Mouse (Mus musculus) spleen, adult 2 months (tissue): ENCODE measurements around the gene Haspin.

Experiments used
- CTCF ChIP-seq: fragments of 200-500 bp; IDR thresholded peaks from 2 replicates; pipeline ENCODE4 v1.5.1; 2011; ENCODE audit warnings: mild to moderate bottlenecking, inconsistent platforms; ENCODE audit not compliant: insufficient read depth, insufficient read length, insufficient replicate concordance; ENCODE audit errors: extremely low read depth
- POLR2A ChIP-seq: fragments of 200-500 bp; IDR thresholded peaks from 2 replicates; pipeline ENCODE4 v1.6.1; 2011; ENCODE audit warnings: low read depth, low read length, inconsistent platforms

DNA sequence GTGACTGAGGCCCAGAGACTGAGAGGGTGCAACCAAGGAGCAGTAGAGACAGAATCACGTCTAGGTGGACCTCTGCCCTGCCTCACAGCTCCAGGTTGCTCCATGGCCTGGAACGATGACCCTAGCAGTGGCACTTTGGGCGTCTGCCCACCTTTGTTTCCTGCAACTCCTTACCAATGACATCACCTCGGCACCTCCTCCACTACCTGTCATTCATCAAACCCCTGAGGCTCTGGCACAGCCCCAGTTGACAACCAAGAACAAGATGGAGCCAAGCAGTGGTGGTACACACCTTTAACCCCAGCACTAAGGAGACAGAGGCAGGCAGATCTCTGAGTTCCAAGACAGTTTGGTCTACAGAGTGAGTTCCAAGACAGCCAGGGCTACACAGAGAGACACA lies 46.0 kb downstream of the Haspin start:
- TF ChIP-seq CTCF (no peak), POLR2A (no peak)
